7 mouse cellular contexts compared by ENCODE assay signal in the genomic region with DNA sequence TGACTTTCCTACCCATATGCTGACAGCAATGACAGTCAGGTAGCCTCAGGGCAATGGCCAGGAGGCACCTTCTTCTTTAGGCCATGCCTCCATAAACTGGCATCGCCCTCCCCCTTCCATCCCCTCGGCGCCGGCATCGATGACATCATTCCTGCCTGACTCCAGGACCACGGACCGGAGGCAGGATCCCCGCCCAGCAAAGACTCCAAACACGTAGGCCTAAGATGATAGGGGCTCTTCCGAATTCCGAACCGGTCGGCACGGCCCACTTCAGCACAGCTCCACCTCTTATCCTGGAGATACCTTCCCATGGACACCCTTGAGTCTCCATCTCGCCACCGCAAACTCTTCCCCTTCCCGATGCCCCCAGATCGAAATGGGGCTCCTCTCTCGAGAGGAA. TPM values are rescaled to one million over a fixed set of nuclear protein-coding genes. Genes with fewer than 3 reads are reported as not detected.
DNase-seq lines count a peak whose midpoint lies in the region; ATAC-seq lines count a peak whose summit lies in the region.

No protein-coding gene starts in this region.

- H3K27ac ChIP-seq in forebrain, embryonic 14.5 days (ENCODE audit: low read depth, low read length), result peak overlapping the region; percentile 93; the same call in 1 of the 2 replicates
- H3K27ac ChIP-seq in hindbrain, embryonic 16.5 days (ENCODE audit: low read depth, low read length), result peak overlapping the region; percentile 93
- H3K27ac ChIP-seq in midbrain, embryonic 14.5 days (replicated peaks; ENCODE audit: low read depth, low read length), result peak overlapping the region; percentile 93

- H3K4me2 ChIP-seq in forebrain, embryonic 14.5 days (ENCODE audit: low read length), result peak overlapping the region; percentile 86
- peak overlapping the region; percentile 66 for H3K4me2 ChIP-seq in hindbrain, embryonic 16.5 days (ENCODE audit: low read length)
- H3K4me2 ChIP-seq in midbrain, embryonic 14.5 days (ENCODE audit: low read length), result peak overlapping the region; percentile 60

- H3K27me3 ChIP-seq in forebrain, embryonic 14.5 days (replicated peaks; ENCODE audit: control insufficient read depth, insufficient read depth, low read length), result no peaks in the 10 kb centered on the region
- no peaks in the 10 kb centered on the region for H3K27me3 ChIP-seq in hindbrain, embryonic 16.5 days (replicated peaks; ENCODE audit: control insufficient read depth, insufficient read depth, low read length)
- 0 out of 2 replicates have a peak, but pooled peaks cover 4% of the 10 kb centered on the region for H3K27me3 ChIP-seq in midbrain, embryonic 14.5 days (ENCODE audit: control insufficient read depth, insufficient read depth, low read length)

- peak; percentile 80 for DNase-seq in MN1 (ENCODE audit: low spot score)
- peak; percentile 24 for DNase-seq in adrenal gland, postnatal 25 days
- peak; percentile 47 for DNase-seq in forebrain, embryonic 14.5 days (ENCODE audit: low spot score)
- DNase-seq in left cerebral cortex, postnatal 4 days, result peak; percentile 64
- DNase-seq in midbrain, embryonic 14.5 days, result peak; percentile 73
- peak; percentile 24 for DNase-seq in testis, postnatal 14 days (ENCODE audit: low spot score)

- peak overlapping the region; percentile 82 for H3K9ac ChIP-seq in forebrain, embryonic 14.5 days (ENCODE audit: low read length)
- H3K9ac ChIP-seq in hindbrain, embryonic 16.5 days (ENCODE audit: low read depth, low read length), result peak overlapping the region; percentile 93
- H3K9ac ChIP-seq in midbrain, embryonic 14.5 days (replicated peaks; ENCODE audit: low read length), result peak overlapping the region; percentile 84

- no peak for ATAC-seq in forebrain, embryonic 14.5 days
- peak; percentile 9; the same call in 1 of the 2 replicates for ATAC-seq in hindbrain, embryonic 16.5 days
- ATAC-seq in midbrain, embryonic 14.5 days (ENCODE audit: low FRiP score, low TSS enrichment), result no peak

- peak overlapping the region; percentile 88 for H3K4me3 ChIP-seq in forebrain, embryonic 14.5 days (ENCODE audit: low read depth, low read length)
- H3K4me3 ChIP-seq in hindbrain, embryonic 16.5 days (ENCODE audit: low read length), result peak overlapping the region; percentile 89
- H3K4me3 ChIP-seq in midbrain, embryonic 14.5 days (replicated peaks; ENCODE audit: low read depth, low read length), result peak overlapping the region; percentile 90

- H3K4me1 ChIP-seq in forebrain, embryonic 14.5 days (ENCODE audit: control insufficient read depth, insufficient read depth, low read length), result peaks cover 18% of the 10 kb centered on the region
- H3K4me1 ChIP-seq in hindbrain, embryonic 16.5 days (ENCODE audit: control insufficient read depth, insufficient read depth, low read depth, low read length), result peaks cover 22% of the 10 kb centered on the region
- peaks cover 25% of the 10 kb centered on the region for H3K4me1 ChIP-seq in midbrain, embryonic 14.5 days (ENCODE audit: control insufficient read depth, insufficient read depth, low read length)

- 5% methylated on average over 19 of the region's 19 CpGs for WGBS in forebrain, embryonic 14.5 days
- 4% methylated on average over 19 of the region's 19 CpGs for WGBS in hindbrain, embryonic 16.5 days
- 3% methylated on average over 19 of the region's 19 CpGs for WGBS in midbrain, embryonic 14.5 days

- no peaks in the 10 kb centered on the region for H3K9me3 ChIP-seq in forebrain, embryonic 14.5 days (replicated peaks; ENCODE audit: control insufficient read depth, low read length)
- no peaks in the 10 kb centered on the region for H3K9me3 ChIP-seq in hindbrain, embryonic 16.5 days (ENCODE audit: control insufficient read depth, low read length)
- H3K9me3 ChIP-seq in midbrain, embryonic 14.5 days (ENCODE audit: control insufficient read depth, low read length), result no peaks in the 10 kb centered on the region

- intact Hi-C loops in left cerebral cortex, postnatal 4 days (cut with DNase I), result no loop called here

- H3K36me3 ChIP-seq in forebrain, embryonic 14.5 days (ENCODE audit: control insufficient read depth, insufficient read depth, low read length), result no peaks in the 10 kb centered on the region
- H3K36me3 ChIP-seq in hindbrain, embryonic 16.5 days (ENCODE audit: control insufficient read depth, insufficient read depth, low read length), result no peaks in the 10 kb centered on the region
- no peaks in the 10 kb centered on the region for H3K36me3 ChIP-seq in midbrain, embryonic 14.5 days (ENCODE audit: control insufficient read depth, insufficient read depth, low read length)

RNA-seq across cellular contexts. Expression of a gene that starts 1.1 kb away (rescaled TPM):
- 15.0 and 20.0 TPM in 2 replicates for total RNA-seq in adrenal gland, postnatal 25 days (2021)
- 10.4 and 11.3 TPM in 2 replicates for polyA plus RNA-seq in forebrain, embryonic 14.5 days (2014; fragmentation: Nextera tagmentation; extraction: Ambion mirVana)
- 14.2 and 14.8 TPM in 2 replicates for polyA plus RNA-seq in hindbrain, embryonic 16.5 days (2015; fragmentation: Nextera tagmentation; extraction: Ambion mirVana)
- total RNA-seq in left cerebral cortex, postnatal 4 days (2021), result 100 to 1,000 TPM; 146 to 159 TPM
- 19.9 and 22.3 TPM in 2 replicates for polyA plus RNA-seq in midbrain, embryonic 14.5 days (2014; fragmentation: Nextera tagmentation; extraction: Ambion mirVana)

RNA-seq across cellular contexts. Expression of a gene that starts 1.3 kb away (rescaled TPM):
- 0.30 TPM in 1 of 2 replicates, not detected in the other for total RNA-seq in adrenal gland, postnatal 25 days (2021)
- polyA plus RNA-seq in forebrain, embryonic 14.5 days (2014; fragmentation: Nextera tagmentation; extraction: Ambion mirVana), result 1.4 and 1.6 TPM in 2 replicates
- polyA plus RNA-seq in hindbrain, embryonic 16.5 days (2015; fragmentation: Nextera tagmentation; extraction: Ambion mirVana), result 2.4 and 3.3 TPM in 2 replicates
- total RNA-seq in left cerebral cortex, postnatal 4 days (2021), result 1 to 10 TPM; 2.1 to 3.7 TPM
- polyA plus RNA-seq in midbrain, embryonic 14.5 days (2014; fragmentation: Nextera tagmentation; extraction: Ambion mirVana), result 2.0 and 2.8 TPM in 2 replicates

RNA-seq across cellular contexts. Expression of a gene that starts 51.1 kb away (rescaled TPM):
- total RNA-seq in adrenal gland, postnatal 25 days (2021), result 0.82 TPM in 1 of 2 replicates, not detected in the other
- polyA plus RNA-seq in forebrain, embryonic 14.5 days (2014; fragmentation: Nextera tagmentation; extraction: Ambion mirVana), result 10.5 and 11.1 TPM in 2 replicates
- 17.9 and 21.7 TPM in 2 replicates for polyA plus RNA-seq in hindbrain, embryonic 16.5 days (2015; fragmentation: Nextera tagmentation; extraction: Ambion mirVana)
- 10 to 100 TPM; 11.6 to 12.8 TPM for total RNA-seq in left cerebral cortex, postnatal 4 days (2021)
- 12.9 and 13.2 TPM in 2 replicates for polyA plus RNA-seq in midbrain, embryonic 14.5 days (2014; fragmentation: Nextera tagmentation; extraction: Ambion mirVana)

Comparison
In these comparisons a context has a peak if more than half of its experiments do, and no peak if none do; other contexts are left out.
1. DNase-seq: peak in every context shown above with its lines; median percentile 80 in MN1; 73 in midbrain, embryonic 14.5 days; 64 in left cerebral cortex, postnatal 4 days; 47 in forebrain, embryonic 14.5 days; 24 in adrenal gland, postnatal 25 days; 24 in testis, postnatal 14 days.